Mouse (Mus musculus): ENCODE results near the gene Cd33.
A peak's percentile ranks its signal among the peaks of the same experiment; 100 is the strongest.

The Cd33 gene

DNA sequence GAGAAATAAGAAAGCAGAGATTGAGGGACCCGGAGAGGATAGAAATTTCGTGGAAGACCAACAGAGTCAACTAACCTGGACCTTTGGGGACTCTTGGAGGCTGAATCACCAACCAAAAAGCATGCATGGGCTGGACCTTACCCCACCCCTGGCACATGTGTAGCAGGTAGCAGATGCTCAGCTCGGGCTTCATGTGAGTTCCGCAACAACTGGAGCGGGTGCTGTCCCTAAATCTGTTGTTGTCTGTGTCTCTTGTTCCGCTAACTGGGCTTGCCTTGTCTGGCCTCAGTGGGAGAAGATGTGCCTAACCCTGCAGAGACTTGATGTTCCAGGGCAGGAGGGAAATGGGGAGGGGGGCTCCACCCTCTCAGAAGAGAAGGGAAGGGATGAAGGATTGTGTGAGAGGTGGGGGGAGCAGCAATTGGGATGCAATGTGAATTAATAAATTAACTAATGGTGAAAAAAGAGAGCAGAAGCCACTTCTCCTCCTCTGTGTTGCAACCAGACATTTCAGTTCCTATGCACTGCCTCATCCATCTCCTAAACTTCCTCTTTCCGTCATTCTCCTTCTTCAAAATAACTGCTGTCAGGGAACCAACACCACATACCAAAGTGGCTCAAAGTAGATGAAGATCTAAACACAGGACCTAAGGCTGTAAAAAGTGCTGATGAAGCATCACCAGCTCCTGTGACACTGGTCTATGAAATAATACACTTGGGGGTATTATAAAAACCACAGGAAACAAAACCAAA is at the start of gene Cd33:
Gene Cd33 (minus strand): TSS at position 204 of the 753 bp plus-strand sequence.
- no peak for DNase-seq (ENCODE audit: low spot score)

DNA sequence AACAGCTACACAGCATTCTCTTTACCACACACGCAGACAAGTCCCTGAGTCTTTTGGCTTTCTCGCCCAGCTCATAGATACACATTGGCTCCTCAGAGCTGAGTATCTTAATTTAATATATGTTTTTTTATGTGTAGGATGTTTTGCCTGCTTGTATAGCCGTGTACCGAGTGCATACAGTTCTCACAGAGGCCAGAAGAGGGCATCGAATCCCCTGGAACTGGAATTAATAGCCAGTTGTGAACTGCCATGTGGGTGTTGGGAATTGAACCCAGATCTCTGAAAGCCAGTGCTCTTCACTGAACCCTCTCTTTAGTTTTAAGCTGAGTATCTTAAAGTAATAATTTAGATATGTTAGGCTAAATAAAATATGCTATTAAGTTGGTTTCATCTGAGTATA is 40.6 kb upstream of the Cd33 start:
- DNase-seq (ENCODE audit: low spot score): no peak

DNA sequence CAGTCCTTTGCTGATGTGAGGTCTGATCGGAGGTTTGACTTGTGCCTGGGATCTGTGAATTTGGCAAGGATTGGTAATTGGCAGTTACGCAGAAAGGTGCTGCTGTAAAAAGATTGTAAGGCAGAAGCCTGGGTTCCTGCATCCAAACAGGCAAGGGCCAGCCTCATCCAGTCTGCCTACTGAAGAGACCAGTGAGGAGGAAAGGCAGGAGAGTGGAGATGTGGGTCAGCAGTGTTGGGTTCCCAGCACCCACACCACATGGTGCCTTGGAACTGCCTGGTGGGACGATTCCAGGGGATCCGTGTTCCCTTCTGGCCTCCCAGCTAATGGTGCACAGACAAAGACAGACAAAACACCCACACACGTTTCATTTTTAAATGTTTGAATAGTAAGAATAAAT is 36.3 kb upstream of the Cd33 start:
- no peak for DNase-seq (ENCODE audit: low spot score)

DNA sequence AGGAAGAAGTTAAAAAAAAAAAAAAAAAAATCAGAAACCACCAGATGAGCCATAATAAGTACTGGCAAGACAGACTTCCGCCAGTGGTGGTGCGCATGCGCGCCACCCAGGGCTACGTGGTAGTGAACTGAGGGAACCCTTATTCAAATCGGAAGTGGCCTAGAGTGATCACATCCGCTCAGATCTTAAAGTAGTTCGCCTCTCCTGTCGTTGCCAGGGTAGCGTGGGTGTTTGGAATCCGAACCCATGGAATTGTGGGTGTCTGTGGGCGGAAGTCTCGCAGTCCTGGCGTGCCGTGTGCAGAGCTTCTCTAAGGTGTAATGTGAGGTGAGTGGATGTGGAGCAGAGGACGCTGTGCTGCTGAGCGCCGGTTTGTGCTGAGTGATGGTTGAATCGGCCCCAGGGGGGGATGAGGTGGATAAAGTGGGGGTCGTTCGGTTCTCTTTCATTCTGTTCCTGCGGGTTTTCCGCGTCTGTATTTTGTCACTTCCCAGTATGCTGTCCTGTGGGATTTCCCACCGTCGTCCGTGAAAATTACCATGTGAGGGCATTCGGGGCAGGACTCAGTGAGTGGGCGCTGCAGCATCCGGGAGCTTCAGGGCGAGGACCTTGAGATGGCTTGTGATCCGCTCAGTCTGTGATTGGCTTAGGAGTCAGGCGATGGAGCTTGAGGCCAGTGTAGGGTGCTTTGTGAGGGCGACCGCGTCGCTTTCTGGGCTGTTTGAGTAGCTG is 35.4 kb upstream of the Cd33 start, which contains the start of gene Zfp719:
Gene Zfp719 (plus strand): TSS at position 171 of the 732 bp plus-strand sequence.
- DNase-seq (ENCODE audit: low spot score): peak; percentile 63

DNA sequence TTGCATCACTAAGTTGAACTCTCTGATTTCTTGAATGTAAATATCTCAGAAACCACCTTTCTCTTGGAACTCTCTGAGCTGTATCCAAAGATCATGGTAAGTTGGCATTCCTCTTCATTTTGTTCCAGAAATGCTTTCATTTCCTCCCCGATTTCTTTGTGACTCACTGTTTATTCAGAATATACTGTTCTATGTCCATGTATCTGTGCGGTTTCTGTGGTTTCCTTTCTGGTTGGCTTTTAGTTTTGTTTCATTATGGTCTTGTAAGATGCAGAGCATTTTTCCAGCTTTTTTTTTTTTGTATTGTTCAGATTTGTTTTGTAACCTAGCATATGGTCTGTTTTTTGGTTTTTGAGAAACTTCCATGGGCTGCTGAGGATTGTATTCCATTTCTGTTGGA is 27.0 kb upstream of the Cd33 start:
- no peak for DNase-seq (ENCODE audit: low spot score)

DNA sequence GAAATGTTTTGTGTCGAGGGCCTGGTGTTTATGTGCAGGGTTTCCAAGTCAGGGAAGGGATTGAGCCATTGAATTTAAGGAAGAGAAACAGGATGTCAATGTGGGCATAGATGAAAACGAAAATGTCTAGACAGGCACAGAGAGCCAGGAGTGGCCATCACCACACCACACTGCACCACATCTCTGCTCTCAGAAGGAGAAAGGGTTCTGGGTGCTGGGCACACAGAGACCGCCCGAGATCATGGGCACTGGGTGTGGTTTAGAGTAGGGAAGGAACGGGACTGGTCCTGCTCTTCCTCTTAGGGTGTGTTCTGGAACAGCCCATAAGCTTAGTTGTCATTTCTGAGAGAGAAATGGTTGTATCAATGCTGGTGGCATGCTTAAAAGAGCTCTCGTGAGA is 19.1 kb upstream of the Cd33 start:
- no peak for DNase-seq (ENCODE audit: low spot score)

DNA sequence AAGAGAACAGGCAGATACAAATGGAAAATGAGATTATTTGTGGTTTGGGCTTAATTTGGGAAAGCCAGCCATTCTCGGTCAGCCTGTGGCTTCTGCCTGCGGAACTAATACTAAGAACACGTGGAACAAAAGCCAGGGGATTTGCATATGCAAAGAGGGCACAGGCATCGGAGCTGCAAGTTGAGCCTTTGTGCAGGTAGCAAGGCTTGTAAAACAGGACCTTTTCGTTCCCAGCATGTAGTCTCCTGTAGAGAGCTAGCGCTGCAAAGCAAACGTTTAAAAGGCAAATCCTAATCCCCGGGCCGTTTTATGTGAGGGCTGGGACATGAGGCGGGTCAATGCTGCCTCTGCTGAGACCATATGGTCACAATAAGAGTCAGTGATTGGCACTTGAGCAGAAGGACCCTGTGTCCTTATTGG is 18.4 kb upstream of the Cd33 start:
- peak; percentile 4 for DNase-seq (ENCODE audit: low spot score)

DNA sequence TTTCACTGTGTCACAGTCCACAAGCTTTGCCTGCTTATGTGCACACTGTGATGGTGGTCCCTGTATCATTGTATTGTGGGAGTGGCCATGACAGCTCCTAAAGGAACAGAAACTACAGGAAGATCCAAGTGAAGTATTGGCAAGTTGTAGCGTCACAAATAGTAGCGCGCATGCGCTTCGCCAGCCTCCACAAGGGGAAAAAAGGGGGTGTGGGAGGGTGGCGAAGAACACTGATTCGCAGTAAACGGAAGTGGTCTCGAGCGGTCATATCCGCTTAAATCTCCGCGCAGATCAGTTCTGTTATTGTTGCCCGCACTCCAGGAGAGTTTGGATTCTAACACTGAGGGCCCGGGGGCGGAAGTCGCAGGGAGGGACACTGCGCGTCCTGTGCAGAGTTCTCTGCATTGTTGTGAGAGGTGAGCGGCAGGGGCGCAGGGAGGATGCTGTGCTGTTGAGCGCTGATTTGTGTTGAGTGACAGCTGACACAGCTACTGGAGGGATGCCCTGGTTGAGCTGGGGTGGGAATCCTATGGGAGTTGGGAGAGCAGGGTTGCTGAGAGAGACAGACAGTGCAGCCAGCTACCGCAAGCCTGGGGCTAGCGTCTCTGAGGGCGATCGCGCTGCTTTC is 17.9 kb upstream of the Cd33 start, which contains the start of gene Zfp658:
Gene Zfp658 (plus strand): TSS at position 251 of the 628 bp plus-strand sequence.
- DNase-seq (ENCODE audit: low spot score): peak; percentile 54

DNA sequence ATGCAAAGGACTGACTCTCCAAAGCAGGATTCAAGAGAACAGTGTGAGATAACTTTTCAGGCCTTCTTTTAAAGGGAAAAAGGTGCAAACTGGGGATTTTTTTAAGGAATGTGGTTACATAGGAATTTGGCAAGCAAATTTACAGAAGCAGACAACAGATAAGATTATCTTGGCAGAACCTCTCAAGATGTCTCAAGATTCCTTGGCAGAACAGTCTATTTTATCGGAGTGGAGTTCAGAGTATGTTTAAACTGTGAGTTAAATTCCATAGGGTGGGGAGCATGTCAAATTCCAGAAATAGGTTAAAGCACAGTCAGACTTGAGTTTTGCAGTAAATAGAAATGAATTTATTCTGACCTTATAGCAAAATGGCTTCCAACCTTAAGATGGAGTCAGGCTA is 12.7 kb upstream of the Cd33 start:
- DNase-seq (ENCODE audit: low spot score): no peak

DNA sequence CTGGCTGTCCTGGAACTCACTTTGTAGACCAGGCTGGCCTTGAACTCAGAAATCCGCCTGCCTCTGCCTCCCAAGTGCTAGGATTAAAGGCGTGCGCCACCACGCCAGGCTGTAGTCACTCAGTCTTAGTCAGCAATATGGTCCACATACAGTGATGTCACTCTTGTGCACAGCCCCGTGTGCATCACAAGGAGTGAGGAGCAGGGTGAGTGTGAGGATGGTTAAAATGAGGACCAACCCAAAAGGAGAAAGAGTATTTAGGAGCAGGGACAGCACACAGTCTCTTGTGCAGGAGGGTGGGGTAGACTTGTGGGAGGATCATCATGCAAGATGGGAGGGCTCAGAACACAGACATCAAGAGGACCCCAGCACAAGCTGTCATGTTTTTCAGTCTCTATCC is 11.1 kb upstream of the Cd33 start:
- DNase-seq (ENCODE audit: low spot score): no peak

DNA sequence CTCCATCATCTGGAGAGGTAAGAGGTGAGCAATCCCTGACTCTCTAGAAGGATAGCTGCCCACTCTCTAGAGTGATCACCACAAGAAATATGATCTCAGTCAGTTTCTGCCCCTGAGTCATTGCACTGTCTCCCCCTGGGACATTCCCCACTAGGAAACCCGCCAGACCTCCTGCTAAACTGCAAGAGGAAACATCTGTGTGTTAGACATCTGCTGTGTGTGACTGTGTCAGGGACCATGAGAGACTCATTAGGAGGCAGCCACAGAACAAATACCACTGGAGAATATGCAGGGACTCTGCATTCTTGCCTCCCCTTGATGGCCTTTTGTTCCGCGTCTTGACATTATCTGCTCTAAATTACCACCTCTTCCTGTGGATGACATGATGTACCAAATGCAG is 10.3 kb upstream of the Cd33 start:
- DNase-seq (ENCODE audit: low spot score): no peak

DNA sequence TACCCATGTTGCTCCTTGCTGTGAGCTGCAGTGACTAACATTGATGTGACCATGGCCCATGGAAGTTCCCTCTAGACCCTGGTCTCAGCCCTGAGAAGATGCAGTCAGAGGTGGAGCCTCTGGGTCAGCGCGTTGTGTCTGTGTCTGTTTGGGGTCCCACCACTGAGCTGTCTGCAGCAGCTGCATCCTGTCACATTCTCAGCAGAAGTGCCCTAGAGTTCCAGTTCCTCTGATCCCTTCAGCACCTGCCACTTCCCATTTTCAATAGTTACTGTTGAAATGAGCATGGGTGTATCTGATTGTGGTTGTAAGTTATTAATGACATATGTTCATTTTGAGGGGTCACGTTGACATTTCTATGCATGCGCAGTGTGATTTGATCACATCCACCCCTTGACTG is 8.9 kb upstream of the Cd33 start:
- DNase-seq (ENCODE audit: low spot score): no peak

DNA sequence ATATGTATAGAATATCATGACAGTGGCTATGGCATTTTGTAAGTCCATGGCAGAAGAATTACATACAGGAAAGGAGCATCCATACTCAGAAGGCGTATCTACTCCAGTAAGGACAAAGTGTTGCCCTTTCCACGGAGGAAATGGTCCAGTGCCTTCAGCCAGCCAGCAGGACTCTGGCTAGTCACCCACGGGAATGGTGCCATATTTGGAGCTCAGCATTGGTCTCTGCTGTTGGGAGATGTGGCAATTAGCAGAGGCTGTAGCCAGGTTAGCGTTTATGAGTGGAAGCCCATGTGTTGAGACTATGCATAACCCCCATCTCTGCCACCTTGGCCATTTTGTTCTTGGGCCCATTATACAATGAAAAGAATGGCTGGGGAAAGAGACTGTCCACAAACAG is 4.0 kb upstream of the Cd33 start:
- no peak for DNase-seq (ENCODE audit: low spot score)

DNA sequence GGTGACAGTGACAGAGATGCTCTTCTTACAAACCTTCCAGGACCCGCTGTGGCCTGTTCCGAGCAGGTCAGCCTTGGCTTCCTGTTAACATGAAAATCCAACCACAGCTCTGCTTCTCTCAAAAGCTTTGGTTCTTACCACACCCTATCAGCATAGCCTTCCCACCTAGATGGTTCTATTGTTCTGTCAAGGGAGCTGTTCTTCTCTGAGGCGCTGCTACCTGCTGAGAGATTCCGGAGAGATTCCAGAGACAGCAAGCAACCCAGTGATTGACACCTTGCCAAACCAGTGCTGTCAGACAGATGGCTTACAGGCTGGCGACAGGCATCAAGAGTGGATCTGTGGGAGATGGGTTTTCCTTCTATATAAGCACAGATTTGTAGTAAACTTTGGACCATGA is 3.4 kb upstream of the Cd33 start:
- no peak for DNase-seq (ENCODE audit: low spot score)

DNA sequence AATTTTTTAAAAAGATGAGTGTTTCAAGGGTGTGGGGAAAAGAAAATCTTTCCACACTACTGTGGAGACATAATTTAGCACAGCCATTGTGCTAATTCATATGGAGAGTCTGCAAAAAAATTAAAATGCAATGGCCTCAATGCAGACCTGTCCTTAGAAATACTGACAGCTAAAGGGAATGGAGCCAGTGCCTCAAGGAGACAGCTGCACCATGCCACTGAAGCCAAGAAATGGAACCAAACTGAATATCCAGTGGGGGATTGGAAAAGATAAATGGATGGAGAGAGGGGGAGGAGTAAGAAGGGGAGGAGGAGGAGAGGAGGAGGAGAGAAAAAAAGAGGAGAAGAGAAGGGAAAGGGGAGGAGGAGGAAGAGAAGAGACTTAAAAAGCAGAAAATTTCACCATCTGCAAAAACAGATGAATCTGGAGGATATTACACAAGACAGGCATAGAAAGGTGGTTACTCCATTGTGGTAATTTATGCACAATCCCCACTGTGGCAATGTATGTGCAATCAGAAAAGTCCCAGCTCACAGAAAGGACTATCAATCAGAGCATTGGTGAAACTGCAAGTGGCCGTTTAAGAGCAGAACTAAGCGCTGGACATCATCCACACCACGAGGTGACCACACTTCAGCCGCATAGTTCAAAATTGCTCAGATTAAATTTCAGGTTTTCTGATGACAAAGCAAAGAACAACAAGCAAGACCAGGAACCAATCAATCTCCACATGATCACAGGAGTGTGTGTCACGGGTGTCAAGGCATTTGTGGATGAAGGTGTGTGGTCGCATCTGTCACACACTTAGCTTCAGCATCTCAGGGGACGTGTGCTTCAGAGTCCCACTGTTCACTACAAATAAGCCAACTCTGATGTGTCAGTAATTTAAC is 1.7 kb upstream of the Cd33 start:
- no peak for DNase-seq (ENCODE audit: low spot score)

DNA sequence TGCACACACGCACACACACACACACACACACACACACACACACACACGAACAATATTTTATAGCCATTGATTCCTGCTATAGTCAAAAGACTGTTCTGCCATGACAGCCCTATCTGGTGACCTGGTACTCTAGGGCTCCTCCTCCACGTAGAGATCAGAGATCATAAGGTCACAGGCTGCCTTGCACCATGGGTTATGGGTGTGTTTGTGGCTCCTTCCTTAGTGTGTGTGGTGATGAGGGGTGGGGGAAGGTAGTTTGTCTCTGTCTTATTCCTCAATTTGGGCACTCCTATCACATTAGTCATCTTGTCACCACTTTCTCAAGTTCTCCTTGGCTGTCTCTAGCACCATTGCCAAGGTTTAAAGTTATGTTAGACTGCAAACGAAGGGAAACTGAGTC is 5.7 kb downstream of the Cd33 start:
- DNase-seq (ENCODE audit: low spot score): no peak

DNA sequence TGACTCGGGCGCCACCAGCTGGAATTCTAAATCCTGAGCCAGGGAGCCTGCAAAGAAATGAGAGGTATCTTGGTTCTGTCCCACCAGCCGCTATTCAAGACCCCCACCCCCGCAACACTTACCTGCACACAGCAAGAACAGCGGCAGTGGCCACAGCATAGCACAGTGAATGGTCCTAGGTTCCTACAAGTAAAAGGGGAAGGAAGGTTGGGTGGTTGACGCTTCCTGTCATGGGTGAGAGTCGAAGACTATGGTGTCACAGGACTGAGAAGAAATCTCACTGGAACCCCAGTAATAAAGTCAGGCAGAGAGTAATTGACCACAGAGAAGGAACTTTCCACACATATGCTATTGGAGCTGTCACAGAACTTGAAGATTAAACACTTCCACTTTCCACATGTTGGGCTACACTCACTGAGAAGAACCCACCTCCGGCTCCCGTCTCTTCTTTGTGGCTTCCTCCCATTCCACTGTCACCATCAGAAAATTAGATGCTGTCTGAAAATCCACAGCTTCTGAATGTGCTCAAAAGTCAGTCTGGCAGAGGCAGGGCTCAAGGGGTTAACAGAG is 11.2 kb downstream of the Cd33 start:
- no peak for DNase-seq (ENCODE audit: low spot score)

DNA sequence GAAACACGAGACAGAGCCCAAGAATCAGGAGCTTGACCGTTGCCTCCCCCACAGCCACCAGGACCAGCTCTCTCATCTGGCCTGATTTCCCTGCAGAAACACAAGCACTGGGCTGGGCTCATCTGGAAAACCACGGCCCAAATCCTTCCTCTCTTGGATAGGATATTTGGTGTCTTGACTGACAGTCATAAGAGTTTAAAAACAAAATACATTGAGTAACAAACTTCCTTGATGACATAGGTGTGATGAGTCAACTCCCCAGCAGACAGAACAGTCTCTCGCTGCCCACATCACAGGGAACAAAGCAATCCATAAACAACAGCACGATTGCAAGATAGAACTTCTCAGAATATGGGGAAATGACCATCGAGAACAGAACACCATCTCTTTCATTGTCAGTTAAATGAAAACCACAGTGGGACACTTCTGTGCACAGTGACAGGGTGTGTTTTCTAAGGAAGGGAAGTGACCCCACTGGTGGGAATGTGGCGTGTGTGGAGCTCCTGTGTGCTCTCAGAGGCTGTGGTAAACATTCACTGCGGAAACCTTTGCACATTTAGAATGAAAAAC is 13.9 kb downstream of the Cd33 start:
- DNase-seq (ENCODE audit: low spot score): no peak

DNA sequence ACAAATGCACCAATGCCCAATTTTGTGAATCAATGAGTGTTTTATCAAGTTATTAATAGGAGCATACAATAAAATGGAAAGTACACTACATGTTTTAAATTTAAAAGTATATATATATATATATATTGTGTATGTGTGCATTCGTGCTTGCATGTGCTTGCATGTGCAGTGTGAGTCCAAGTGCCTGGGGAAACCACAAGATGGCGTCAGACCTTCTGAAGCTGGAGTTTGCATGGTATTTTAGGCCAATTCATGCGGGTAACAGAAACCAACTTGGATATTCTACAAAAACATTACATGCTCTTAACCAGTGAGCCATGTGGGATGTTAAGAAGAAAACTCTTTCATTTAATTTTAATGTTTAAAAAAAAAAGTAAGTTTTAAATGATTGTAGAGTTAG is 18.9 kb downstream of the Cd33 start:
- no peak for DNase-seq (ENCODE audit: low spot score)

DNA sequence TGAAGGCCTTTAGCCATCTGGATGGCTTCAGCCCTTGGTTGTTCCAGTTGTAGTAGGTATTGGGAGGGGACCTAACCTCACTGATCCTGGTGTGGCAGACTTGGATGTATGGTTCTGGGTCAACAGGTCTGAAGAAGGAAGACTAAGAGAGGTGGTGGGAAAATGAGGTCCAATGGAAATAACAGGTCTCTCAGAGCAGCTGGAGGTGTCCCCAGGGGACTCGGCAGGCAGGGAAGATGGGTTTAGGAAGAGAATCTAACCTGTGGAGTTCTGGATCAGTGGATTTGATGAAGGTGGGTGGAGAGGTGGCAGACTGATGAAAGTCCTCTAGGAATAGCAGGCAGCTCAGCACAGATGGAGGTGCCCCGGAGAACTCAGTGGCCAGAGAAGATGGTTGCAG is 21.5 kb downstream of the Cd33 start:
- DNase-seq (ENCODE audit: low spot score): no peak

DNA sequence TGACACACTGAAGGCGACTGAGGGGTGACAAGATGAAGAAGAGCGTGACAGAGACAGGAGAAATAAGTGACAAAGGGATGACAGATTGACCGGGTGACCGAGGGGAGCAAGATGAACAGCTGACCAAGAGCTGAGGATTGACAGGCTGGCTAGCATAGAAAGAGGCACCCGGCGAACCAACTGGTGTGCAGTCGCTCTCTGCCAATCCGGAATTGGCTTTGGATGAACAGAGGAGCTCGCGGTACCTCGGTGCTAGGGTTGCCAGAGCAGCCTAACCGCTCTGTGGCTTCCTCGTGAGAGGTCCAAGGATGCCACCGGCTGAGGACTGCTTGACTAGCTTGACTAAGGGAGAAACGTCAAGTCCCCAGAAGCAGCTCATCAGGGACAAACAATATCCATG is 25.9 kb downstream of the Cd33 start:
- DNase-seq (ENCODE audit: low spot score): no peak
